Mouse (Mus musculus): Measurements from ENCODE around the gene Zfp13.
"Not testable (repeated sequence)": the region's sequence is repeated elsewhere in the genome, so short reads cannot be mapped to it uniquely, and the experiment has no call there.

The Zfp13 gene

DNA sequence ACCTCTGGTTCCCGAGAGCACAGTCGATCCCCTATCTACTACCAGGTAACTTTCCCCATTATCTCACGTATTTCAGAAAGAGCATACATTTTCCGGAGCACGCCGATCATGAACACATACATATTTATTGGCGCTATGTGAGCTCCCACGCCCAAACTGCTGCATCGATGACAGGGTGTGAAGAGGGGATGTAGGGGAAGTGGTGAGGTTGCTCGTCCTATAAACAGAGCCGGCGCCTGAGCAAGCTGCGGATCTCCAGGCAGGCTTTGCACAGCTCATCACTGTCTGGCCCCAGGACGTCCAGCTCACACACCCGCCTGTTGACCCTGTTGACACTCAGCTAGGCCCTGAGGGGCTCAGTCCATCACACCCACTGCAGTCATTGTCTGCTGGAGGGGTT is 48.4 kb downstream of the Zfp13 start:
- DNase-seq (ENCODE audit: low read depth, low spot score), result no peak

DNA sequence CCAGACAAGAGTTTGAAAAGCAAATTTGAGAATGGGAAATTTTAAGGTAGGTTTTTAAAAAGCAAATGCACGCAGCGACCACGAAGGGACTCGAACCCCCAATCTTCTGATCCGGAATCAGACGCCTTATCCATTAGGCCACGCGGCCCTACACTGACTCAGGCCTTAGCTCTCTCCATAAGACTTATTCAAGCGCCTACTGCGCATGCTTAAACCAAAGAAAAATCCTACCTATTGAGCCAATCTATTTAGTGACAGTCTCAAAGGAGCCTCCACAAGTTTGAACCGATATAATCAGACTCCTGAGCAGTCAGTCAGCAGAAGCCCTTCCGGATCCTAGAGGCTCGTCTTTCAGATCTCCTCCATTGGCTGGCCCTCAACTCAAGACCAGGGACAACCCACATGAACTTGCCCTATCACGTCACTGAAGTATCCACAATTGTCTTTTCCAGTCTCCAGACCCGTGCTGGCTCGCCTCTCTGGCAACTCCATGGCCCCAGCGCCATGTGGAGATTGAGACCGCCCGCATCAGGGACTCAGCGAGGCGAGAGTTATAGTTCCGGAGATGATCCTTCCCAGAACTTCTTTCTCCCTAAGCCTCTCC is 49.0 kb downstream of the Zfp13 start:
- DNase-seq (ENCODE audit: low read depth, low spot score), result peak; percentile 84

- DNase-seq (ENCODE audit: low read depth, low spot score), result no peak
Observed at GRCm38 (mm10) chr17:23549441-23549840, 49.8 kb downstream of the Zfp13 start.

DNA sequence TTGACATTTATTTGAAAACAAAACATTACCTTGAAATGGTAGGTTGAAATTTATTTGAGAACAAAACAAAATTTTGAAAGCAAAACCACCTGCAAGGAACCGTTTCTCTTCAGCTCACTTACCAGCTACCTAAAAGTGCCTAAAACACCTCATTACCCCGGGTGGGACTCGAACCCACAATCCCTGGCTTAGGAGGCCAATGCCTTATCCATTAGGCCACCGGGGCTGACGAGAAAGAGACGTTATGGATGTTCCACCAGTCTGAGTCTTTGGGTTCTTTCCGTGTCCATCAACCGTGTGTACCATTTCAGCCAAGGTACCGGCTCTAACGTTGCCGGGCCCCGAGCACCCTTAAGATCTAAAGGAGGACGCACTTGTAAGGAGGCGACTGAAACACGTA is 50.7 kb downstream of the Zfp13 start:
- DNase-seq (ENCODE audit: low read depth, low spot score), result no peak

DNA sequence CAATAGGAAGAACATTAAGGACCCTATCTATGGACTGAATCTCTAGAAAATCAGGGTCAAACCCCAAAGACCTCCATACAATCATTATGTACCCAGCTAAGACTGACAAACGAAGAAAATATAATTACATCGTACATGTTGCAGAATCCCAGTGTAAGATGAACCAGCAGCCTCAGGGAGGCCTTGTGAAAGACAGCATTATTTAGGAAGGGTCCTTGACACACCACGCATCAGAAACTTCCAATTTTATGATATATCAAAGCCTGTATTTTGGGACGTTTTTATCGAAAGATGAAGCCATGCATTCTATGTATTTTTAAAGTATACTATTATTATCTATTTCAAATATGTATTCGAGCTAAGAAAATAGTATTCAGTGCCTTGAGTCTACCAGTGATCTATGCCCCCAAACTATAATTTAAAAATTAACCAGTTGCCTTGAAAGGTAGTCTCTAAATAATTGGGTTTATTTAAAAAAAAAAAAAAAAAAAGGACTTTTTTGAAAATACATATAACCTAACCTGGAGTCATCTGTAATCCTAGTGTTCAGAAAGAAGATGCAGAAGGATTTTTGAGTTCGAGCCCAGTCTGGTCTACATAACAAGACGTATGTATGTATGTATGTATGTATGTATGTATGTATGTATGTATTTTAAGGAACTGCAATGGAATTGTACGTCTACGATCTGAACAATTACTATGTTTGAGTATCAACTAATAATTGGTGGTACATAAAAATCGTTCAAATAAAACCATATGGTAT is 51.4 kb downstream of the Zfp13 start:
- no peak for DNase-seq (ENCODE audit: low read depth, low spot score)

- DNase-seq (ENCODE audit: low read depth, low spot score), result no peak
Observed at GRCm38 (mm10) chr17:23546702-23547505, 52.4 kb downstream of the Zfp13 start.

- DNase-seq (ENCODE audit: low read depth, low spot score), result no peak
Observed at GRCm38 (mm10) chr17:23546333-23546701, 53.0 kb downstream of the Zfp13 start.

GRCm38 (mm10) chr17:23545841-23546240 is 53.4 kb downstream of the Zfp13 start:
- no peak for DNase-seq (ENCODE audit: low read depth, low spot score)

DNA sequence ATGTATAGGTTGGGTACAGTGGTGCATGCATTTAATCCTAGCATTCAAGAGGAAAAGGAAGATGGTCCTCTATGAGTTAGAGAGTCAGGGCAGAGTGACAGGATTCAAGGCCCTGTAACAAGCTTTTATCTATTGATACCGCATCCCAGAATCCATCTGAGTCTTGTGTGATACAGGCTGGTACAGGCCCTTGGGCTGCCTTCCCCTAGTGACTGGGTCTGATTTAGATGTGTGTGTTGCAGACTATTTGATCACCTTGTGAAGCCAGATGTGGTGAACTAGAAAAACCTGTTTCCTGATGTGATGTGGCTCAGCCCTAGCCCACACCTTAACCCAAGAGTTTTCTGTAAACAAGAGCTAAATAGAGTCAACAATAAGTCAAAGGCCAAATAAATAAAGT is 54.5 kb downstream of the Zfp13 start:
- no peak for DNase-seq (ENCODE audit: low read depth, low spot score)

- no peak for DNase-seq (ENCODE audit: low read depth, low spot score)
Observed at GRCm38 (mm10) chr17:23543983-23544382, 55.3 kb downstream of the Zfp13 start.

DNA sequence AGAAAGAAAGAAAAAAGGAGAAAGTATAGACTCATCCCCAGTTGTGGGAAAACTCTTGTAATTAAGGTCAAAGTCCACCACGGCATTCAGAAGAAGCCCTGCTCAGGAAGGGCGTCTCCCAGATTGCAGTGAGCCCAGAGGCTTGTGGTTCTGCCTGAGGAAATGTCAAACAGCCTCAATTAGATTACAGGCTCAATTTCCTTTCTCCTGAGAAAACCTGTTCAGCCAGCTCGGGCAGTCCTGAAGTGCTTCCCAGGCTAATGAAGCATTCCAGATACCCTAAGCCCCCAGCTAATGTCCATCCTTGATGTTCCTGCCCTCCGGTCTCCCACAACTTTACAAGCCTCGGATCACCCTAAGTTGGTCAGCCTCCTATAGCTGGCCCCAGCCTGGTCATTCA is 56.0 kb downstream of the Zfp13 start:
- no peak for DNase-seq (ENCODE audit: low read depth, low spot score)

DNA sequence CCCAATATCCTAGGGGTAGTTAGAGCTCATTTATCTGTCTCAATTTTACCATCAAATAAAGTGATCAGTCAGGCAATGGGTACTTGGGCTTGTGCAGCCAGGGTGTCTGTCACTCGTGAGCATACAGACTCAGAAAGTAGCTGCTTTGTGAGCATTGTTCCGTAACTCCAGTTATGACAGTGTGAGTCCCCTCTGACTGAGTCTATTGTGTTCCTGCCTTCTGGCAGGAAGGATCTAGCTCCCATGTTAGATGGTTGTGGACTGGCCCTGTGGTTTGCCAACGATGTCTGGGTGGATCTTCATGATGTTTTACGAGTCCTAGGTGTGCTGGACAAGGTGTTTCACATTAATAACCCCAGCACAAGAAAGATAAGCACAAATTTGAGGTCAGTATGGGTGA is 56.5 kb downstream of the Zfp13 start:
- DNase-seq (ENCODE audit: low read depth, low spot score), result no peak

DNA sequence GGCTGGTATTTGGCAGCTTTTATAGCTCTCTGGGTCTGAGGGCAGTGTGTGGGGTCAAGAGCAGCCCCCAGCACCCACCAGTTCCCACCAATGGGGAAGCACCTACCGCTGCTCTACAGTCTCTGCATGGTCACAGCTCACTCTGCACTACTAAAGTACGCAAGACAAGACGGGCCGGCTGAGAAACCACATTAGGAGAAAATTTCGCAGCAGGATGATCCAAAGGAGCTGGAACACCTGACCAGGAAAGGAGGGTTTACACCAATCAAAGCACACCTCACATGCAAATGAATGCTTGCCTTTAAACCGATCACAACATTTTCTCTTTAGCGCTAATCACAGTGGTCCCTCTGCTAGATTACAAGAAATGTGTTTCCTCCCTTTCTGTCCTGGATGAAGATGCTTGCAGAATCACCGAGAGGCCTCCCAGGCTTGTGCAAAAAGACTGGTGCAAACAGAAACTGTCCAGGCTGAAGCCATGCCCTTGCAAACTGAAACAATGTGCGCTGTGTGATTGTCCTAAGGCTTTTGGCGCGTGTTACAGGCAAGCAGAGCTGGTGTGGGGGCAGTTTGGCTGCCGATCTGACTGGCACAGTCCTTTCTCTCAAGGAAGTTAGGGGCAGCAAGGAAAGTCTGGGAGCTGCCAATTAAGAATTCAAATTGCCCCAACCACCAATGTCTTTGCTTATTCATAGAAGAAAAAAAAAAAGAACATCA is 57.1 kb downstream of the Zfp13 start:
- DNase-seq (ENCODE audit: low read depth, low spot score), result no peak

- no peak for DNase-seq (ENCODE audit: low read depth, low spot score)
Observed at GRCm38 (mm10) chr17:23540605-23541475, 58.4 kb downstream of the Zfp13 start.

GRCm38 (mm10) chr17:23540106-23540505 is 59.2 kb downstream of the Zfp13 start:
- DNase-seq (ENCODE audit: low read depth, low spot score), result no peak

DNA sequence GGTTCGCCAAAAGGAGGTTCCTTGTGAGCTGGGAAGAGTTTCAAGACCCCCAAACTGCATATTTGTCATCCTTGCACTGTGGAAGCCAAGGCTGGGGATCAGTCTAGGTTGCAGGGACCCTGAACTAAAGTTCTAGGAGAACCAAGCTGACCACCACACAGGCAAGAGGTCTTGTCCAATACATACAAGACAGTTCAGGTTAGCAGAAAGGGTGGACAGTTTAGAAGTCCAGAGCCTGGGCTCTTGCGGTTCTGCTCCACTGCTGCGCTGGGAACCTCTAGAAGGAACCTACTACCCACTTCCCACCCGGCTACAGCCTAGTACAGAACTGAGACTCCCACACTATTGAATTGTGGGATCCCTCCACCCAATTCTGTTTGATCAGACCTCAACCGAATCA is 59.7 kb downstream of the Zfp13 start:
- DNase-seq (ENCODE audit: low read depth, low spot score), result no peak

GRCm38 (mm10) chr17:23538299-23539015 is 60.8 kb downstream of the Zfp13 start:
- DNase-seq (ENCODE audit: low read depth, low spot score), result no peak

- DNase-seq (ENCODE audit: low read depth, low spot score), result no peak
Observed at GRCm38 (mm10) chr17:23537554-23538255, 61.6 kb downstream of the Zfp13 start.

- DNase-seq (ENCODE audit: low read depth, low spot score), result not testable (repeated sequence)
Observed at GRCm38 (mm10) chr17:23535046-23535788, 64.1 kb downstream of the Zfp13 start.
